Mouse (Mus musculus) CD4-positive naive resting alpha-beta T cell, adult 57 days (primary cell): ENCODE measurements around the gene Dcaf17. TPM values are rescaled to one million over a fixed set of nuclear protein-coding genes. Genes with fewer than 3 reads are reported as not detected.

ENCODE experiments used
- total RNA-seq: library from RNA; stranded (reverse); gene quantifications from one replicate; pipeline ENCODE4 v1.2.4, GENCODE M21; 2023

Gene Dcaf17
- 21.3 TPM for total RNA-seq

GRCm38 (mm10) chr2:71055300-71056114 lies at the start of gene Dcaf17, which contains the start of gene Mettl8:
TSS of gene Dcaf17 (plus strand) at chr2:71055328.
TSS of gene Mettl8 (minus strand) at chr2:71055583.

GRCm38 (mm10) chr2:71117797-71118708 lies 62.9 kb downstream of the Dcaf17 start, which contains the start of gene Cybrd1:
TSS of gene Cybrd1 (plus strand) at chr2:71117923.

Other genes with a start within 250 kb of the Dcaf17 start
- 138 TPM for gene Tlk1, start 229.6 kb upstream of the Dcaf17 start, total RNA-seq
- gene Mettl8, start 255 bp downstream of the Dcaf17 start, total RNA-seq: 30.1 TPM
- gene Cybrd1, start 62.6 kb downstream of the Dcaf17 start, total RNA-seq: 1.2 TPM
- gene Dync1i2, start 156.4 kb downstream of the Dcaf17 start, total RNA-seq: 63.9 TPM